Mouse (Mus musculus): ENCODE measurements at regions not wholly inside any gene's neighbourhood (a gene's known extent, or its start where the extent isn't known, plus 50 kb on each side); places are given as distances from the start of the nearest gene placed in this dataset.
"Not testable (repeated sequence)": the region's sequence is repeated elsewhere in the genome, so short reads cannot be mapped to it uniquely, and the experiment has no call there.

DNA sequence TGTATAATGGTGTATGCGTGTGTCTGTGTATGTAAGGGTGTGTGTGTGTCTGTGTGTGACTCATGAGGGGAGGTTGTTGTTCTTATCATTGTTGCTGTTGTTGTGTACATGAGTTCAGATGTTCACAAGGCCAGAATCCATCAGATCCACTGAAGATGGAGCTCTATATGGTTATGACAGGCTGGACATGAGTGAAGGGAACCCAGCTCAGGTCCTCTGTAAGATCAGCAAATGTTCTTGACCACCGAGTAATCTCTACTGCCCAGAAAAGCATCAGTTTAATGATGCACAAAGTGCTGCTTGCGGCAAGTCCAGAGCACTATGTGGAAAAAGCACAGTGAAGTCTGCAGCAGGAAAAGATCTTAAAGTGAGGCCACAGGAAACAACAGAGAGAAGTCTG, 77.5 kb downstream of the Gm15319 start:
- H3K27ac ChIP-seq; H3K4me1 ChIP-seq; H3K4me3 ChIP-seq; H3K36me3 ChIP-seq; DNase-seq (ENCODE audit: low spot score); H3K9me3 ChIP-seq (replicated peaks); H3K27me3 ChIP-seq (ENCODE audit: low read depth, poor library complexity, severe bottlenecking): not testable (repeated sequence)
- 94% methylated on average over 2 of the region's 3 CpGs for WGBS

DNA sequence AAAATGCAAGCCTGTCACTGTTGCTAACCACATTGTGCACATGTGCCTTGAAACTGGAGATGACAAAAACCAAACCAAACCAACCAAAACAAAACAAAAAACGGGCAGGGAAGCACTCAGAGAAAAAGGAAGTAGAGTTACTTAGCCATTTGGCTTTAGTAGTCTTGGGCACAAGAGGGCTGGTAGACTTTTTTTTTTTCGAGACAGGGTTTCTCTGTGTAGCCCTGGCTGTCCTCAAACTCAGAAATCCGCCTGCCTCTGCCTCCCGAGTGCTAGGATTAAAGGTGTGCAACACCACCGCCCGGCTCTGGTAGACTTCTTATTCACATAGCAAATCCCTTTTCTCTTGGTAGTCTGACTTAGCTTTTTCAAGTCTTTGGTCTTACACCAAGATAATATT, 78.2 kb downstream of the Gm15319 start:
- not testable (repeated sequence) for H3K4me3 ChIP-seq; H3K36me3 ChIP-seq; H3K9me3 ChIP-seq (replicated peaks); DNase-seq (ENCODE audit: low spot score); H3K27ac ChIP-seq; H3K27me3 ChIP-seq (ENCODE audit: low read depth, poor library complexity, severe bottlenecking); H3K4me1 ChIP-seq
- WGBS = 85% methylated on average over 6 of the region's 6 CpGs

DNA sequence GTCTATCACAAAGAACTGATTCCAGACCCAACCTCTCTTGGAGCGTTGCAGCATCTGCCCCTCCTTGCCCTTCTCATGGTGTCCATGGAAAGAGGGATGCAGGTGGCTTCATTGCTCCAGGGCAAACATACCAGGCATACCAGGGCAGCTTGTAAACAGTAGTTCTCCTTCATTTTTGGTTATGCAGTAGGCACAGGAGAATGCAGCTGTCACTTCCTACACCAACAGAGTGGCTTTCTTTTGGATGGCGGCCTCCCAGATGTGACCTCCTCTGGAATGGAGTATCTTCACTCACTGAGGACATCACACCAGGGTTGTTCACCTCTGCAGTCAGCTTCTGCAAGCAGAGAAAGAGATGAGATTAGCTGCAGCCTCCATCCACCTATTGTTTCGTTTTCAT, 79.9 kb downstream of the Gm15319 start:
- H3K4me3 ChIP-seq; H3K4me1 ChIP-seq; DNase-seq (ENCODE audit: low spot score); H3K9me3 ChIP-seq (replicated peaks); H3K27ac ChIP-seq; H3K27me3 ChIP-seq (ENCODE audit: low read depth, poor library complexity, severe bottlenecking); H3K36me3 ChIP-seq: not testable (repeated sequence)
- WGBS = no CpG with 5 or more reads among the region's 3 CpGs

DNA sequence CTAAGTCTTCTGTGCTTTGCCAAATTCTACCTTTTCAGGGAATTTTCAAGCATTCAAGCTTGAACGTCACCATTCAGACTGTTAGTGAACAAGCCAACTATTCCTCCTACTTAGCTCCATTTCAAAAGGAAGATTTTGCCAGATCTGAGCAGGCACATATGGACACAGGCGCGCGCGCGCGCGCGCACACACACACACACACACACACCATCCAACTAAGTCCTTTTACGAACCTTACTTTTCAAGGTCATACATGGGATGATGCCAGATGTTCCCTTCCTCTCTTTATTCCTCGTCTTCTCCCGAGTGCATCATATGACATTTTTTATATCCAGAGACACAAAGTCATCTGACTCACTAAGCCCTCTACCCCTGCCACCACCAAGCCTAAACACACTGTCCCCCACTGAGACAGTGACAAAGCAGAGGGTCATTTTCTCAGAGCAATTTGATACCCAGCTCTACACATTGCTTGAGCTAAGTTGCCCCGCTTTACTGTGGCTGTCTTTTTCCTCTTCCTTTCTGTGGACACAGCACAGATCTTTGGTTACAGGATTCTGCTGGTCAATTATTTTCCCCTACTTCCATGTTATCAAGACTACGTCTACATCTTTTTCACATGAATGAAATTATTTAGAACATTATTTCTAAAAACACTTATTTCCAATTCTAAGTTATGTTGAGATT, 81.7 kb downstream of the Gm15319 start:
- DNase-seq (ENCODE audit: low spot score) = not testable (repeated sequence)
- 93% methylated on average over 14 of the region's 14 CpGs for WGBS

DNA sequence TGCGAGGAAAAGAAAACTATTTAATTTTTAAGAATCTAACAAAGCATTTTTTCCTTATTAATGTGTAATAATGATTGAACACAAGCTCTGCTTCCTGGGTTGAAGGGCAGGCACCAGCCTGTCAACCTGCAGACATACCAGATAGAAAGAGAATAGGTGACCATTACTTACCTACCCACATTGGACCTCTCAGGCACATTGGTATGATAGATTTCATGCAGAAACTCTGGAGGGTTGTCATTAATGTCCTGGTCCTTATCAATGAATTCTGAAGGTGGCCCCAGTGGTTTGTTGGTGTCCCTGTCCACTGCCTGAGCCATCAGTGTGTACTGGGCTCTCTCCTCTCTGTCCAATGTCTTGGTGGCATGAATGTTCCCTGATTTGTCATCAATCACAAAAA, 85.3 kb downstream of the Gm15319 start:
- H3K4me1 ChIP-seq; H3K36me3 ChIP-seq; H3K9me3 ChIP-seq (replicated peaks); H3K27me3 ChIP-seq (ENCODE audit: low read depth, poor library complexity, severe bottlenecking); DNase-seq (ENCODE audit: low spot score); H3K4me3 ChIP-seq; H3K27ac ChIP-seq: not testable (repeated sequence)
- WGBS = 86% methylated on average over 1 of the region's 1 CpGs

More for the DNA sequence above, 81.7 kb downstream of the Gm15319 start:
- H3K27ac ChIP-seq; H3K27me3 ChIP-seq (ENCODE audit: low read depth, poor library complexity, severe bottlenecking); H3K4me3 ChIP-seq; H3K4me1 ChIP-seq; H3K9me3 ChIP-seq (replicated peaks): not testable (repeated sequence)
- peaks cover 11% of the 10 kb centered on the region for H3K36me3 ChIP-seq

DNA sequence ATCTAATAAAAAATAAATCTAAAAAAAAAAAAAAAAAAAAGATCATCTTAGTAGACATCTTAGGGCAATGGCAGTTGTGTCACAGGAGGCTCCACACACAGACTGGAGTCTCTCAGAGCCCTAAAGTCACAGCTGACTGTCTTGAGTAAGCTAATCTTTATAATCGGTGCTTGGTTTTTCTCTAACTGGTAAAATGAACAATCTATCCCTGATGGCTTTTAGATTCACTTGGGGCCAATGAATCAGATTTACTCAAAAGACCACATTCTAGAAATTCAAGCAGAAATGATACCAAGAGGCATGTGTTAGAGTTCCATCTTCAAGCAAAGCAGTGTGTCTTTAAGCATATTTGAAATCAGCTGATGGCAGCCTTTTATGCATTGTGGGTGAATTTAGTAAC, 86.3 kb downstream of the Gm15319 start:
- not testable (repeated sequence) for DNase-seq (ENCODE audit: low spot score)

DNA sequence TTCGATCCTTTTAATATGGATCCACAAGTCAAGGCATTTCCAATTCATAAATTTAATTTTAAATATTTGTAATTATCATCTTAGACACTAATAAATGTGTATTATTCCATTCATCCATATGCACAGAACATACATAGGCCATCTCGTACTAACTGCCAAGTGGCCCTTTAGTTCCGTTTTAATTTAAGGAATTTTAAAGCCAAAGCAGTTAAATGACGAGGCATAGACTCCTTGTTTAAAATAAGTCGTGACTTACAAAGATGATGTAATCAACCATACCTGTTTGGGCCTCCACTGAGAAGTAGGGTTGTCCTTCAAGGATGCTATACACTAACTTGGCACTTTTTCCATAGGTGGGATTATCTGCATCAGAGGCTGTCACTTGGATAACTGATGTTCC, 89.2 kb downstream of the Gm15319 start:
- H3K4me1 ChIP-seq; H3K27me3 ChIP-seq (ENCODE audit: low read depth, poor library complexity, severe bottlenecking); H3K27ac ChIP-seq; H3K36me3 ChIP-seq; H3K9me3 ChIP-seq (replicated peaks); H3K4me3 ChIP-seq; DNase-seq (ENCODE audit: low spot score): not testable (repeated sequence)
- WGBS = 88% methylated on average over 4 of the region's 5 CpGs

More for the DNA sequence above, 86.3 kb downstream of the Gm15319 start:
- not testable (repeated sequence) for H3K27ac ChIP-seq; H3K27me3 ChIP-seq (ENCODE audit: low read depth, poor library complexity, severe bottlenecking); H3K9me3 ChIP-seq (replicated peaks); H3K4me1 ChIP-seq; H3K36me3 ChIP-seq; H3K4me3 ChIP-seq
- WGBS = 88% methylated on average over 1 of the region's 1 CpGs

DNA sequence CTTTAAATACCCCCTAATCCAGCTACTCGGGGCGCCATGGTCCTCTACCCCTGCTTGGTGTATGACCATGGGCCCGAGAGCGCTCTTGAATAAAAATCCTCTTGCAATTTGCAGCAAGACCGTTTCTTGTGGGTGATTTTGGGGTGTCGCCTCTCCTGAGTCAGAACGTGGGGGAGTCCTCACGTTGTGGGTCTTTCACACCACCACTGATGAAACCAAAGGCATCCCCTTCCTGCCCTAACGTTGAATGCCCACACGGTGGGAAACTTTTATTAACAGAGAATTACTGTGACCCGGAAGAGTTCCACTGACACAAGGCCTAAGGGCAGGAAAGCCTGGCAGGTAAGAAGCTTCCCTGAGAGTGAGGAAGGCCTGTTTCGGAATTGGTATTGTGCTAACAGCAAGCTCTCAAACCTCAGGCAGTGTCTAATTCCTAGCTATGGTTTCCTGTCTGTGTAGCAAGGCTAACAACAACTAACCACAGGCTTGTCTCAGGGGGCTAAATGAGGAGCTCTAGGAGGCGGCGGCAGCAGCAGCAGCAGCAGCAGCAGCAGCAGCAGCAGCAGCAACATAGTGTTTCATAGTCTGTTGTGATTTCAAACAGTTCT, 95.4 kb downstream of the Gm15319 start:
- H3K9me3 ChIP-seq (replicated peaks); H3K27me3 ChIP-seq (ENCODE audit: low read depth, poor library complexity, severe bottlenecking); H3K4me1 ChIP-seq; H3K4me3 ChIP-seq; H3K27ac ChIP-seq; H3K36me3 ChIP-seq; DNase-seq (ENCODE audit: low spot score): not testable (repeated sequence)
- WGBS = 84% methylated on average over 14 of the region's 14 CpGs

DNA sequence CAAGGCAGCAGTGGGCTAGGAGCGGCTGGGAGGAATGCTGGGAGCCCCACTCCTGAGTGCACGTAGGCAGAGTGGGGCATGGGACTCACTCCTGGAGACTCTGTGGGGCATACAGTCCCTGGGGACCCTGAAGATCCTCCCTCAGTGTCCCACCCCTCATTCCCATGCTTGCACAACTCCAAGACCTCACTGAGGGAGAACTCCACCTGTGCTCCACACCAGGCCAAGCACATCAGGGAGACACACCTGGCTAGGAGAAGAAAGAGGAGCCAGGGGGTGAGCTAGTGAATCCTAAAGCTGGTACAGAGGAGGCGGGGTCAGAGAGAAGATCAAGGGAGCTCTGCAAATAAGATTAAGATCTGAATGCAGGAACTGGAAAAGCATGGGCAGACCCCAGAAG, 96.2 kb downstream of the Gm15319 start:
- not testable (repeated sequence) for H3K36me3 ChIP-seq; DNase-seq (ENCODE audit: low spot score); H3K27me3 ChIP-seq (ENCODE audit: low read depth, poor library complexity, severe bottlenecking); H3K4me3 ChIP-seq; H3K27ac ChIP-seq; H3K4me1 ChIP-seq; H3K9me3 ChIP-seq (replicated peaks)
- 90% methylated on average over 3 of the region's 3 CpGs for WGBS

DNA sequence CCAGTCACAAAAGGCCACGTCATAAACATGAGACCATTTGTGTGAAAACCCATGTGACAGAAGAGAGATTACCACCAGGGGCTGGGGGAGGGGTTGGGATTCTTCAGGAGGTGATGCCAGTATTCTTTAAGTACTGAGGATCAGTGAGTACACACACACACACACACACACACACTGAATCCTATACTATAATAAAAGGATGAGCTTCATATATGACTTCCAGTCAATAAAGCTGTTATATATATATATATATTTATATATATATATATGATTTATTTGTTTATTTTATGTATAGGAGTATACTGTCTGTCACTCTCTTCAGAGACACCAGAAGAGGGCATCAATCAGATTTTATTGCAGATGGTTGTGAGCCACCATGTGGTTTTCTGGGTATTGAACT, 98.4 kb downstream of the Gm15319 start:
- not testable (repeated sequence) for H3K9me3 ChIP-seq (replicated peaks); H3K36me3 ChIP-seq; H3K27me3 ChIP-seq (ENCODE audit: low read depth, poor library complexity, severe bottlenecking); H3K4me3 ChIP-seq; H3K27ac ChIP-seq; H3K4me1 ChIP-seq; DNase-seq (ENCODE audit: low spot score)
- 90% methylated on average over 1 of the region's 1 CpGs for WGBS

DNA sequence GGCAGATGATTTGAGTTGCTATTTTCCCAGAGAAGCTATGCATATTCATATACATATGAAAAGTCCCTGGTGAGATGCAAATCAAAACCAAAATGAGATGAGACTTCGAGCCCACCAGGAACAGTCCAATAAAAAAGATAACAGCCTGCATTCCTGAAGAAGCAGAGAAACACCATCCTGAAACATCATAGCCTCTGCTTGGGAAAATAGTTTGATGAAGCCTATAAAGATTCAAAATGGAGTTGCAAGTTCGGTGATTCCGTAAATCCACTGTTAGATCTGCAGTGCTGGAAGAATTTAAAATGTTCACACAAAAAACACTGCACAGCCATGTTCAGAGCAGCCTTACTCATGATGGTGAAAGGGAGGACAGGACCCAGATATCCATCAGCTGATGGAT, 98.9 kb downstream of the Gm15319 start:
- H3K27ac ChIP-seq; DNase-seq (ENCODE audit: low spot score); H3K27me3 ChIP-seq (ENCODE audit: low read depth, poor library complexity, severe bottlenecking); H3K36me3 ChIP-seq; H3K9me3 ChIP-seq (replicated peaks); H3K4me3 ChIP-seq; H3K4me1 ChIP-seq: not testable (repeated sequence)
- 89% methylated on average over 3 of the region's 3 CpGs for WGBS

DNA sequence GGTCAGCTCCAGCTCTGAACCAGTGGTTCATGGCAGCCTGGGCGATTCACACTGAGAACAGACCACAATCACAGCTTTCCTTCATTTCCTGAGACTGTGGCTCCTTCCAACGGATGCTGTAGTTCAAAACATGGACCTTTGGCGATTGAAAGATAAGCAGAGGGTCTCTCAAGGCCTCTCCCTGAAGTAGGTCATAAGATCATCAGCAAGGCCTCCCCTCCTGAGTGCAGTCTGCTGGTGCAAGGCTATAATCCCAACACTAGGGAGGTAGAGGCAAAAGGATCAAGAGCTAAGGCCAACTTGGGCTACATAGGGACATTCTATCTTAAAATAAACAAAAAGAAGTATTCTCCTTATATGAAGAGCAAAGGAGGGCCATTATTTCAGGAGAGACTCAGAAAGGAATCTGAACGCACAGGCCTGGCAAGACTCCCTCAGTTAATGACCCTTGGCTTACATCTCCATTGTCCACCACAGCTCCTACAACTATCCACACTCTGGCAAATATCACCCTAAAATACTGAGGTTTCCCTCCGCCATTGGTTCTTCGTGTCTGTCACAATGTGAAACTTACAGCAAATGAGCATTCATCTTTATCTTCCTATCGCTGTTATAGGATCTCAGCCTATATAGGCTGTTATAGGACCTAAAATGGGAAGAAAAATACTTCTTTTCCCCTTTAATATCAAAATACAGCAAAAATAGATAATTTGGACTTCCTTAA, 100.0 kb downstream of the Gm15319 start:
- H3K27ac ChIP-seq; H3K4me3 ChIP-seq; H3K4me1 ChIP-seq; H3K9me3 ChIP-seq (replicated peaks); H3K27me3 ChIP-seq (ENCODE audit: low read depth, poor library complexity, severe bottlenecking); H3K36me3 ChIP-seq: not testable (repeated sequence)
- DNase-seq (ENCODE audit: low spot score) = peak; percentile 22
- WGBS = 84% methylated on average over 6 of the region's 7 CpGs

DNA sequence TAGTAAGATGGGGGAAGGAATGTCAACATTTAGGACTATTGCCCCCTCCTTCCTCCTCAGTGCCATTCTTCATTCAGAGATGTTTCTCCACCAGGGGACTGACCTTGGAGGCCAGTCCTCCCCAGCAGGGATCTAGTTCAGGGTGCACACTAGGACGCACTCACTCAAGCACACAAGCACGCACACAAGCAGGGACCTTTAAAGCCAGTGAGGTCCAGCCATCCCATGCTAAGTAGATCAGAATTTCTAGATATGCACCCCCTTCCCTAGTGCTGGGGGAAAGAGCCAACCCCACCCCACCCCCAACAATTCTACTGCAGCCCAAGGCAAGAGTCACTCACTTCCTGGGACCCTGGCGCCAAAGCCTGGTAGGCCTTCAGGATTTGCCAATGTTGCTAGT, 100.8 kb downstream of the Gm15319 start:
- H3K4me1 ChIP-seq; DNase-seq (ENCODE audit: low spot score); H3K27me3 ChIP-seq (ENCODE audit: low read depth, poor library complexity, severe bottlenecking); H3K36me3 ChIP-seq; H3K27ac ChIP-seq; H3K9me3 ChIP-seq (replicated peaks); H3K4me3 ChIP-seq: not testable (repeated sequence)
- WGBS = 92% methylated on average over 3 of the region's 3 CpGs
